Mouse (Mus musculus): ENCODE data around the gene Prr11.
A peak's percentile ranks its signal among the peaks of the same experiment; 100 is the strongest.
"Not testable (repeated sequence)": the region's sequence is repeated elsewhere in the genome, so short reads cannot be mapped to it uniquely, and the experiment has no call there.

The Prr11 gene

DNA sequence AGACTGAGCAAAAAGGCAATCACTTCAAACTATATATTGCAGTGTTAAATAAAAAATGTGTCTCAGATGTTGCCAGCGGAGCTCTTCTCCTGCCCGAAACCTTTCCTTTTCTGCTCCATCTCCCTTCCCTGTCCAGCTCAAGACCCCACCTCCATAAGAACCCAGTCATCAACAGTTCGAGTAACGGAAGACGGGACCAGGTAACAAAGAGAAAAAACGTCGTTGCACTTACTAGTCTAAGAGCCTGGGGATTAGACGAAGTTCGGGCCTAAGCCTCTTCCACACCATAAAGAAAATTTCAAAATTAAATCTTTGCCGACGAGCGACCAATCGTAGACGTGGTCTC is at the start of gene Prr11:
Gene Prr11, minus strand, starts transcription at position 300 of the 346 bp plus-strand sequence.
- no peak for DNase-seq (ENCODE audit: low spot score in 2 of 2)

- no peak for DNase-seq (ENCODE audit: low spot score in 2 of 2)
Observed at GRCm38 (mm10) chr11:87158012-87158411, 49.5 kb upstream of the Prr11 start.

- DNase-seq (ENCODE audit: low spot score in 2 of 2) = no peak
Observed at GRCm38 (mm10) chr11:87136233-87136632, 27.7 kb upstream of the Prr11 start.

DNA sequence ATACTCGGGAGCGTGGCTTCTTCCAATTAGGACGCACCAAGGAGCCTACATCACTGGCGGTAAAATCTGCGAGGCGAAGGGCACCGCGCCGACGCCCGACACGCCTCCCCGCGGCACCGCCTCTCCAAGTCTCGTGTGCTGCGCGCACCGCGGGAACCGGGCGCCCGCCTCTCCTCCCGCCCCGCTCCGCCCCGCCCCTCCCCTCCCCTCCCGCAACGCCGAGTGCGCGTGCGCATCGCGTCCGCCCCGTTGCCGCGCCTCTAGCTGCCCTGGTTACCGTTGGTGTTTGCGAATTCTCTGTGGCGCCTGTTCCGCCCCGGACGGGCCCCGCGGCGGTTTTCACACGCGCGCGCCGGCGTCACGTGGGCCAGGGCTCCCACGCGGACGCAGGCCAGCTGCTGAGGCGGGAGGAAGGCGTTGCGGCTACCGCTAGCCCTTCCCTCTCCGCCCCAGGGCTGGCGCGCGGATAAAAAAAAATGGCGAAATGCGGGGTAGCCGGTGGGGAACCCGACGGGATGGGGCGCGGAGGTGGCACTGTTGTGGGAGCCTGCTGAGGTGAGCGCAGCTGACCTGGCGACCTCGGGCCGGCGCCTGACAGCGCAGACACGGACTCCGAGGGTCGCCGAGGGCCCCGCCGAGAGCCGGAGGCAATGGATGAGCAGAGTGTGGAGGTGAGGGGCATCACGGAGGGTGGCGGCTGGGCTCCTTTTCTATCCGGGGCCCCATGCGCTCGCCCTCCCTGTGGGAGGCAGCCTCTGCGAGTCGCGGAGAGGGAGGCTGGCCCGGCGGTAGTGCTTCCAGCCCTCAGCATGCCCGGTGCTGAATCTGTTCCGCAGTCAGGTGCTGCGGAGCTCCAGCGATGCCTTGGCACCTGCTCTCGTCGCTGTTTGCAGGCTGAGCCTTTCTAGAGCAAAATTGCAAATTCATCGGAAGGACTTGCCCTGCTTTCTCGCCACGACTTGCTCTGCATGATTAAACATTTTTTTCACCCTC is 18.6 kb upstream of the Prr11 start, which contains the start of gene Trim37:
Gene Trim37, plus strand, starts transcription at position 254 of the 993 bp plus-strand sequence.
- peak; percentile 82 to 84 for DNase-seq (ENCODE audit: low spot score in 2 of 2)

DNA sequence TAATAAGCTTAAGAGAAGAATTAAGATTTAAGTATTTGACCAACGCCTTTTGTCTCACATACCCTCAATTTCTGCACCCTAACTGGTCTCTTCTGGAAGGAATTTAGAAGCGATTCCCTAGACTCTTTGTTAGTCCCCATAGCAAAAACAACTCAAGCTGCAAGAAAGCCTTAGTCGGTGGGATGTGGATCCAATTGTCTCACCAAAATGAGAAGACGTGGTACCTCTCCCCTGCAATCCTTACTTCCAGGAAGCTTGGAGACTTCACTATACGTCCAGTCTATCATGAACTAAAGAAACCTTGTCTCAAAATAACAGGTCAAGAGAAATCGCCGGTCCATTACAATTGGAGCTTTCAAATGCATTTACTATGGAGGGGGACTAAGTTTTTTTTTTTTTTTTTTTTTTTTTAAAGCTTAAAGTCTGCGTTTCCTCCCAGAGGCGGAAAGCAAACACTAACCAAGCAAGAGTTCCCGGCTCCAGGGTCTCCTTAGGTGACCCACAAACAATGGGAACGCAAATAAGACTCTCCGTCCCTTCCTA is 17.8 kb upstream of the Prr11 start:
- DNase-seq (ENCODE audit: low spot score in 2 of 2) = no peak

DNA sequence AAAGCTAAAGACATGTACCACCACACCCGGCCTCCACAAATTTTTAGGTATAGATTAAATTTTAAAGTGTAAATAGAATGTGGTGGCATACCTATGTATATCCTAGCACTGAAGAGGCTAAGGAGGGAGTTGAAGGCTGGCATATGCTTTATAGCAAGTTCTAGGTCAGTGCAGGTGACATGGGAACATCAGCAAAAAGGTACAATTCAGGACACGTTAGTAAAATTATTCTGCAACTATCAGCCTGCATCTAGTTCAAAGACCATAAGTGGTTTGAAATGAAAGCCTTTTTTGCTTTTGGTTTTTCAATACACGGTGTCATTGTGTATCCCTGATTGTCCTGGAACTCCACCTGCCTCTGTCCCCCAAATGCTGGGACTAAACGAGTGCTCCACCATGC is 17.1 kb upstream of the Prr11 start:
- no peak for DNase-seq (ENCODE audit: low spot score in 2 of 2)

DNA sequence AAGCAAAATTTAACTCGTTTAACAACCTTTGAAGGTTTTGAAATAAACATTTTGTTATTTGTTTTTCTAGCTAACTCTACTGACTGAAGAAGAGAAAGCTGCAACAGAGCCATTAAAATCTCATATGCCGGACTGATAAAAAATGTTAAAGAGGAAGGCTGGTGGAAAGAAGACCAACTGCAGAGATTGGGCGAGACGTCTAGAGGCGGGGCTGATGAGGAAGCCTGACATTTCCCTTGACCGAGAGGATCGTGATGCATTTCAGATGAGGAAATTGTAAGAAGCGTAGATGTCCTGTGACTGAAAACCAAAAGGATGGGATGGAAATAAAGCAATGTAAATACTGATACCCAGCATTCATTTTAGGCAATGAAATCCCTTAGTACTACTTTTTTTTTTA is 13.4 kb upstream of the Prr11 start:
- DNase-seq (ENCODE audit: low spot score in 2 of 2) = no peak

DNA sequence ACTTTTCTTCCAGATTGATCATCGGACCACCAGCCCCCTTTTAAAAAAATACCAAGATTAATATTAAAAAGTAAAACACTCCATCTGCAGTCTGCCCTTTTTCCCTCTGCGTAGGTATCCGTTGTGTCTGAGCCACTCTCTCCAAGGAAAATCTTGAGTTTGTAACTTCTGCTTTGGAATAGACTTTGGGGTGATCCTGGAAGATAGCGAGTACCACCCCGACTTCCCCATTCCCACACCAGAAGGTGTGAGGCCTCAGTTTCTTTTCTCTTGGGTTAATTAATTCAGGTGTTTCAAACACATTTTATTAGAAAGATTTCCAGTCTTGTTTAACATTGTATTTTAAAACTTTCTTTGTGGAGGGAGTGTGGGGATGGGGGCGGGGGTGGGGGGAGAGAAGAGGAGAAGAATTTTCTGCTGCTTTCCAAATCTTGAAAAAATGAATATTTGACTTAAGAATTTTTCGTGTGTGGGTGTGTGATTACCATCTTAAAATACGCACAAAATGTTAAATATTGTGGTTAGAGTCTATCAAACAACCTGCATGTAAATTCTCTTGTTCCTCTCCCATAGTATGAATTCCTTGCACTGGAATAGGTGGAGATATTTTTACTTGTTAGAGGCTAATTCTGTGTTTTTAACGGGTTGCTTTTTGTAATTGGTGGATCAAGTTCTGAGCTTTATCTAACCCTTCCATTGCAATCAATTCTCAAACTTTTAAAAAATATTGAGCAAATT is 1.8 kb upstream of the Prr11 start:
- no peak for DNase-seq (ENCODE audit: low spot score in 2 of 2)

DNA sequence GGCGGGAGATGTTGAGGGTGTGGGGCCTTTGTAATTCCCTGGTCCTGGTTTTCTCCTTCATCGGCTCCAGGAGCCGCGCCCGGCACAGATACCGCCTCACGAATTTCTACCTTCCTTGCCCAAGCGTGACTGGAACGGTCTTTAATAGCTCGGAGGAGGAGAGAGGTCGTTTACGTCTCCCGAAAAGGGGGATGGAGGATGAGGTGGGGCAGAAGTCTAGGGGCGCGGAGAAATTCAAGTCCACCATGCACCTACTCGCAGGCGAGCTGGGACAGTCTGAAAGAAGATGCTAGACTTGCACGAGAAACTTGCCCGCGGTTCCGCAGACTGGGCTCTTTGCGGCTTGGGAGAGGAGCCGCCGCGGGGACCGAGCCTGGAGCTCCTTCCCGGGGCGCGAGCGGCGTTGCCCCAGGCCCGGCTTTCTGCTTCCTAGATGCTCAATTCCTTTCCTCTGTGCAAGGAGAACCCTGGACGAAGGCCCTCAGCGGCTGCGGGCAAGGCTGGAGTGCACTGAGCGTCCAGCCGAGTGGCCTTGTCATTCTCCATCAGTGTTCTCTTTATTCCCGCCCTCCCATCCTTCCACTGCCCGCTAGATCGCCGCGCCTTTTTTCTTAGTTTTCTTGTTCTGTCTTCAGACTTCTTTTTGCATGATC is 1.1 kb upstream of the Prr11 start:
- peak in 1 of 2 experiments; percentile 17 for DNase-seq (ENCODE audit: low spot score in 2 of 2)

DNA sequence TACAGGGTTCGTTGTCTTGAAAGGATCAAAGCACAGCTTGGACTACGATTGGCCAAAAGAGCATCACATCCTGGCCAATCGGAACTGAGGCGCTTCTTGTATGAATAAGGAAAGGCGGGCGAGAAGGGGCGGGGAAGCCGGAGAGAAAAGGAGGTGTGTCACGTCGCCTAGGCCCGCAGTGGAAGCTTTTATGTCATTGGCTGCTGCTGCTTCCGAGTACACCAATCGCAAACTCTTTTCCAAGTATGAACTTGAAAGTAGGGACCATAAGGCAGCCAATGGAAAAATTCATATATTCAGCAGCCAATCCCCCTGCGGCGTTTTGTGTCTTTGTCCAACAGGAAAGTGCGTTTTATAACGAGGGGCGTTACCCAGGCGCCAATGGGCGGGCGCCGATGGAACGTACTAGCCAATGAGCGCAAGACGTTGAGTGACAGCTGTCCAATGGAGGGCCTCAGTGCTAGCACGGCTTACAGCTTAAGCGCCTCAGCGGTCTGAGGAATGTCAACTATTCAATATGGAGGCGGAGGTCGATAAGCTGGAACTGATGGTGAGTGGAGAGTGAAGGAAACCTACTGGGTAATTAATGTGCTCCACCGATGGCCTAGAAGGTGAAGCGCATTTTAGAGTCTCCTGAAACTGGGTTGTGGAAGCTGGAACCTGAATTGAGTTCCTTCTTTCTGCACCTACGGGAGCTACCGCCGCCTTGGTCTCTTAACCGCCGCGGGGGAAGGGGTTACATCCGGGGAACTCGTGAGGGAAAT is 429 bp upstream of the Prr11 start, which contains the start of gene Ska2:
Gene Ska2, plus strand, starts transcription at position 480 of the 764 bp plus-strand sequence.
- peak; percentile 98 to 99 for DNase-seq (ENCODE audit: low spot score in 2 of 2)

DNA sequence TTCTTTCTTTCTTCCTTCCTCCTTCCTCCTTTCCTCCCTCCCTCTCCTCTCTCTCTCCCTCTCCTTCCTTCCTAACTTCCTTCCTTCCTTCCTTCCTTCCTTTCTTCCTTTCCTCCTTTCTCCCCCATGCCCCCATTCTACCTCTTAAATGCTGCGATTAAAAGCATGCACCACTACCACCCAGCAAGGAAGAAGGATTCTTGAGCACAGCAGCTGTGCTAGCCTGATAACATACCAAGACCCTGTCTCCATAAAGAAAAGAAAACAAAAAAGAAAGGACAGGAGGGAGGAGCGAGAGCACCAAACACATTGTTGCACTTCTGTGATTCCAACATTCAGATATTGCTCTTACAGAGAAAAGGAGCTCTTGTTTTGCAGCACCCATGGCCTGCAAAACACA is 21.4 kb downstream of the Prr11 start:
- DNase-seq (ENCODE audit: low spot score in 2 of 2) = no peak

DNA sequence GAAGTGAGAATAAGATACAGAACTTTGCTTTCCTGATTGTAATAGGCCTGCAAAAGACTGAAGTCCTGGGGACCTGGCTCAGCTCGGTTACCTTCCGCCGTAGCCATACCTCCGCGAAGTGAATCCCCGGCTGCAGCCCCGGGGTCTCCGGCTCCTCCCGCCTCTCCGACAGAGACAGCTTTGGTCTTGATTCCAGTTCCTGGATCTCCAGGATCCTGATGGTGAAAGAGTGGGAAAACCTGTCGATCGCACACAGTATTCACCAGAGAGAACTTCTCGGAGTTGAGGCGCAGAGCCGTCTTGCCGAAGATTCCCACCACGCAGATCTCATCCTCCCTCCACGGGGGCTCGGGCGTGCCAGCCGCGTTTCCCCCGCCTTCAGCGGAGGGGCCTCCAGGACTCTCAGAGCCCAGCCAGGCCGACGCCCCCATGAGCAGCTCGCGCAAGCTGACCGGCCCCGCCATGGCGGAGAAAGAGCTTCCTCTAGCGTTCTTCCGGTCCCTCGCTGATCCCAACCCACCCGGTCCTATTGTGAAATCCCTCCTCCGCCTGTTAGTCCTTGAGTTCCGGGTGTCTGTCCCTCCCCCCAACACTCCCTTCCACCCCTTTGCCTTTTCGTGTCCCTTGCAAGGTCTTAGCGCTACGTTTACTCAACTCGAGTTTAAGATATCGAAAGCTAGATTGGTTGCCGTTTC is 22.1 kb downstream of the Prr11 start, which contains the start of gene Smg8:
Gene Smg8, minus strand, starts transcription at position 485 of the 695 bp plus-strand sequence.
- peak; percentile 69 to 74 for DNase-seq (ENCODE audit: low spot score in 2 of 2)

DNA sequence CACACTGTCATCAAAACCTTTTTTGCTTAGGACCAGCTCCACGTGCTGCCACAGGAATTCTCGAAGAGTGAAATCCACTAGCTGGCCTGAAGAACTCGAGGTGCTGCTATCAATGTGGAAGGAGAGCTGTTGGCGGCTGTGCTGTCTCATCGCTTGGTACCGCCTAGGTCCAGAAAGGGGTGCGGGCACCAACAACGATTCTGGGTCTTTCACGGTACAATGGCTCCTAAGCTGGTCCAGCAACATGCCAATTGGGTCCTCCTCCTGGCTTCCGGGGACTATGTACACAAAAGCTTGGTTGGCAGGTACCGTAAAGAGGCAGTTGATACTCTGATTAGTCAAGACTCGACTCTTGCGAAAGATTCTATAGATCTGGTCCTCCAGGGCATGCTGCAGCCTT is 23.0 kb downstream of the Prr11 start:
- no peak for DNase-seq (ENCODE audit: low spot score in 2 of 2)

DNA sequence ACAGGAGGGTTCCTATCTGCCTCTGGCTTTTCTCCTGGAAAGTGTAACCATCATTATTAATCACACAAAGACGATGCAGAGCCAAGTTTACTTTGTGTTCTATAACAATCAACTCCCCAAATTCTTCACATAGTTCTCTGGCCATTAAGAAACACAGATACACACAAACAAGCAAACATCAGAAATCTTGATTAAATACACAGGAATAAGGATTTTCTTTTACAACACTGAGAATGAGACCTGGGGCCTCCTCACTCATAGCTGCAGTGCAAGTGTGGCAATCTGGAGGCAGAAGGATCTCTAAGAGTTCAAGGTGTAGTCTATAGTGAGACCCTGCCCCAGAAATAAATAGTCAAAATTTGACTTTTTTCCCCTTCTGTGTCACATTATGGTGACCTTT is 24.8 kb downstream of the Prr11 start:
- no peak for DNase-seq (ENCODE audit: low spot score in 2 of 2)

DNA sequence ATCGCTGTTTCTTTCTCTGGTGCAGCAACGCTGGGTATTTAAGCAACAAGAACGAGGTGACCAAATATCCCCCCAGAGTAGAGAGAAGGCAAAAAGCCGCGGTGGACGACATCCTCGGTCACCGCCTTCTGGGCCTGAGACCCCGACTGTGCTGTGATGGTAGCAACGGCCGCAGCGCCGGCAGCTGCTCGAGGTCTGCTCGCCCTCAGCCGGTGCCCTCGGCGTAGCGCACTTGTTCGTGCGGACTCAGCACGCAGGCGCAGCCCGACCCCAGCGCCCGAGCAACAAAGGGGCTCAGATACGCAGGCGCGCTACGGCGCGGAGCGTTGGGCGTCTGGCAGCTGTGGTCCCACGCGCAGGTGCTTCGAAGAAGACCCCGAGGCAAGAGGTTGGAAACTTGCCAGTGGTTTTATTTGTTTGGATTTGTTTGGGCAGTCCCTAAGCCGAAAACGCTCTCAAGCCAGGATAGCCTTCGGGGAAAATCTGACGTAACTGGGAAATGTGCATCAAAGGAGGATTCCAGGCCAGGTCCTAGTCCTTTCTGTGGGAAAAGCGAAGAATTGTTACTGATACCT is 34.6 kb downstream of the Prr11 start, which contains the start of gene Gdpd1:
Gene Gdpd1, minus strand, starts transcription at position 197 of the 575 bp plus-strand sequence.
- DNase-seq (ENCODE audit: low spot score in 2 of 2) = peak; percentile 82 to 85

GRCm38 (mm10) chr11:87073343-87073865 is 35.1 kb downstream of the Prr11 start:
- DNase-seq (ENCODE audit: low spot score in 2 of 2) = peak; percentile 65

- no peak for DNase-seq (ENCODE audit: low spot score in 2 of 2)
Observed at GRCm38 (mm10) chr11:87062087-87062486, 46.4 kb downstream of the Prr11 start.

- no peak for DNase-seq (ENCODE audit: low spot score in 2 of 2)
Observed at GRCm38 (mm10) chr11:87060410-87060809, 48.1 kb downstream of the Prr11 start.

GRCm38 (mm10) chr11:87056286-87056685 is 52.2 kb downstream of the Prr11 start:
- DNase-seq (ENCODE audit: low spot score in 2 of 2) = no peak

GRCm38 (mm10) chr11:87048900-87049299 is 59.6 kb downstream of the Prr11 start:
- not testable (repeated sequence) for DNase-seq (ENCODE audit: low spot score in 2 of 2)

Data from frontal cortex, postnatal 14 days (tissue).